Mouse (Mus musculus): ENCODE measurements at regions not wholly inside any gene's neighbourhood (a gene's known extent, or its start where the extent isn't known, plus 50 kb on each side); places are given as distances from the start of the nearest gene placed in this dataset.

DNA sequence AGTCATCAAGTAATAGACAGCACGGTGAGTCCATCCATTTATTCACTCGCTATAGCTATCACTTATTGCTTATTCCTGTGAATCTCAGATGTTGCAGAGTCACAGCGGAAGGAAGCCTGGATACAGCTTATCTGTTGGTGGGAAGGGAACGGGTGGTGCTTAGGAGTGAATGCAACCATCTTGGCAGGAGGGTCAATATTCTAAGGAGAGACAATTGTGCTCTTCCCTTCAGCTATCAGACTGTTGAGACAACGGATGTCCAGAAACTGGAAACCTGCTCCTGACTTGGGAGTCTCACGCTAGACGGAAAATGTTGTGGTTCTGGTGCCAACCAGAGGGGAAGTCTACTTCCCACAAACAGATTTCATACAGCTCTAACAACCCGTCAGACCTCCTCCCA is 103.7 kb upstream of the Kit start:
- DNase-seq (ENCODE audit: low read depth): no peak

DNA sequence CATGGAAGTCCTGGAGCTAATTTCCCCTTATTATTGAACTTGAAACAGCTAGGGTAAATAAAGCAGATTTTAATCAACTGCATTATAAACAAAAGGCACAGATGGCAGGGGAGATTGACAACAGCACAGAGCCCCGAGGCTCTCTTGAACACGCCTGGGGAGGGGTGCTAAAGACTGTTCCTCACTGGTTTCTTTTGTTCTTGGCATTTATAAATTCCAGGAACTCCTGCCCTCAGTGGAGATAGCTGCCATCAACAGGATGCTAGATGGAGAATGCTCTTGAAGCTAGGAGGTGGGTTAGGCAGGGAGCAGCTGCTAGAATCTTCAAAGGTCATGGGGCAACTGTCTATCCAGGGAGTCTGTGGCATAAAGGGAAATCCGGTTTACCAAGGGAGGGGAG is 102.2 kb upstream of the Kit start:
- DNase-seq (ENCODE audit: low read depth): no peak

DNA sequence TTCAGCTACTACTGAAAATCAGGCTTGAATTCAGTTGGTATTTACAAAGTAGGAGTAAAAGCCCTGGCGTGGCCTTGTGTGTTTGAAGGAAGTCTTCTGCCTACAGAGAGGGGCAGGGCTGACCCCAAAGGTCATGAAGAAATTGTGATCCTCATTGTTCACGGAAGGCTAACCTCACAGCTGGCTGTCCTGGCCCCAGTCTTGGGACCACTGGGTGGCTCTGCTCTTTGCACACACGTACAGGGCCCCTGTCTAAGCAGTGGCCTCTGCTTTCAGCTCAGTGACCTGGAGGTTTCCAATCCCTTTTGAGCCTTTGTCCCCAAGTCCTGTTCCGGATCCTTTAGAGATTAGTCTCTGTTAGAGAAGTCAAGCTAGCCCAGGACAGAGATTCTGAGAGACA is 99.3 kb upstream of the Kit start:
- no peak for DNase-seq (ENCODE audit: low read depth)

DNA sequence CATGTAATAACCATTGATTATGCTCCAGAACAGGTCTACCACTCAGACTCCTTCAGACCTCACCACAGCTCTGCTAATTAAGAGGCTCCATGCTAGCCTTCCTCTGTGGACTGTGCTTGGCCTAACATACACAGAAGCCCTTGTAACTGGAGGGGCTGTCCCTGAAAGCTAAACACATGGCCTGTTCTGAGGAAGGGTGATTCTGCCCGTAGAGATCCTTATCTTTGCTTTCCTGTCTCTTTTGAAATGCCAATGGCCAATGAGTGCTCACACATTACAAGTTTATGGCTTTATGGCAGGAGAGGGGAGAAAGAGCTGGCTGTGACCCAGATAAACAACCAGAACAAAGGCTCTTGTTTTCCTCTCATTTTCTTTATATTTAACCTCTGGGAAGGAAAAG is 96.2 kb upstream of the Kit start:
- no peak for DNase-seq (ENCODE audit: low read depth)

DNA sequence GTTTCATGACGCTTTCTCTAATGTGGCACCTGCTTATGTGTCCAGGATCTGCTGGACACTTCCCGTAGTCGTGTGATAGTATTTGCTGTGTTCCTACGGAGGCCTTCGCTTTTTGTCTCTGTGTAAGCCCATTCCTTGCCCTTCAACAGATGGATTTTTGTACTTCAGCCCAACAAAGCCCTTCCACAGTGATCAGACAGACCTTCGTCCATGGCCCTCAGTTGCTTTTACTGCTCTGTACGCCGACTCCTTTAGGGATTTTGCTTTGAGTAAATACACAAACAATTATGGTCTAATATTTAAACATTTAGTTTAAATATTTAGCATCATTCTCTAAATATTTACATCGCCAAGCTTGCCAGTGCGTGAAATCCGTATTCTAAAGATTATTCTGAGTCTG is 95.6 kb upstream of the Kit start:
- no peak for DNase-seq (ENCODE audit: low read depth)

DNA sequence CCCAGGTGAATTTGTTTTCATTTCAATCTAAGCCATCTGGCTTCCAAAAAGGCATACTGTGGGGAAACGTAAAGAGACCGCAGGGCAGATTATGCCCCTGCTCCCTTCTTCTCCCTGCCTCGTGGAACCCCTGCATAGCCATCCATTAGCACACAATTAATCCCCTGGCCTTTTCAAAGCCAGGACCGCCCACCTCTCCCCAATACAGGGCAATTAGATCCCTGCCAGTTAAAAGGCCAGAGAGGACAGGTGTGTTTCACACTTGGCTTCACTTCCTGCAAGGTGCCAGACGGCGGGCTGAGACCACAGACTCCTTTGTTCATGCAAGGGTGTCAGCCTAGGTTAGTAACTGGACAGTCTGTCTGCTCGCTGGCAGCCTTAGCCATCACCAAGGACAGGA is 93.1 kb upstream of the Kit start:
- DNase-seq (ENCODE audit: low read depth): no peak

DNA sequence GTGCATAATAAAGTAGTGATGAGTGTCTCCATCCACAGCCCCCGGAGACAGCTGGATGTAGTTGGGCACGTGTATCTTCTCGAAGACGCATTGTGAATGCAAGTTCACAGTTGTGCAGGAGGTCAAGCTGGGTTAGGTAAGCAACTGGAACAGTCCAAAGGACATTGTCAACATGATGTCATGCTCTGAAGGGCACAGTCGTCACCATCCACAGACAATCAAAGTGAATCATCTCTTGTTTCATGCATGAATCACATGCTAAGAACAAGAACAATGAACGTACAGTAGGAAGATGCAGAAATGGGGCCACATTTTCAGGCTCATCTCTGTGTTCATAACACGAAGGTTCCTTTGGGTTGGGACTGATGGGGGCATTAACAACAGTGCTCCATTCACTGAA is 90.4 kb upstream of the Kit start:
- no peak for DNase-seq (ENCODE audit: low read depth)

DNA sequence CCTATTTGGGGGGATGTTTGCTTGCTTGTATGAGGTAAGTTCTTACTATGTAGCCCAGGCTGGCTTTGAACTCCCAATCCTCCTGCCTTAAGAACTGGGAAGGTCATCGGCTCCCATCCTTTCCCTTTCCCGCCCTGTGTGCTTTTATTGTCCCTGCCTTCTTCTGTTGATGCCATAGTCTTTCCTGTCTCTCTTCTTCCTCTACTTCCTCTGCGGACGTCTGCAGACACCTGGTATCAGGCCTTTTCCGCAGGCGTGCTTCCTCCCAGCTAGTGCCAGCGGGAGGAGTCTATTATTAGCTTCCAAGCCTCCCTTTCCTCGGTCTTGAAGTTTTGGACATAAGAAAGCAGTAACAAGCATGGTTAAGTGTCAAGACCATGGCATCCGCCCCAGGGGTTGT is 83.9 kb upstream of the Kit start:
- DNase-seq (ENCODE audit: low read depth): no peak

DNA sequence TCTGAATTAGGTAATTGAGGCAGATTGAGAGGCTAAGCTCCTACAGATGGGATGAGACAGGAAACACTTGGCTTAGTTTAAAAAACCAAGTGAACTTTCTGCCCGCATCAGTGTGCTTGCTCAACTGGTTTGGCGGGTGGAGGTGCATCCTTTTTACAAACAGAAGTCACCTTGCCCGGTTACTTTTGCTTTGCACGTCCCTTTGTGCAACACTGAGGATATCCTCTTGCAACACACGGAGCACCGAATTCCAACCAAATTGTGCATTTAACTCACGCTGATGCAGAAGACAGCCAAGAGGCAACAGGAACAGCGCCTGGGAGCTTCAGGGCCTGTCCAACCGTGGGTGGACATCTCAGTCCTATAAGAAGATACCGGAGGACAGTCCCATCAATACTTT is 80.6 kb upstream of the Kit start:
- no peak for DNase-seq (ENCODE audit: low read depth)

DNA sequence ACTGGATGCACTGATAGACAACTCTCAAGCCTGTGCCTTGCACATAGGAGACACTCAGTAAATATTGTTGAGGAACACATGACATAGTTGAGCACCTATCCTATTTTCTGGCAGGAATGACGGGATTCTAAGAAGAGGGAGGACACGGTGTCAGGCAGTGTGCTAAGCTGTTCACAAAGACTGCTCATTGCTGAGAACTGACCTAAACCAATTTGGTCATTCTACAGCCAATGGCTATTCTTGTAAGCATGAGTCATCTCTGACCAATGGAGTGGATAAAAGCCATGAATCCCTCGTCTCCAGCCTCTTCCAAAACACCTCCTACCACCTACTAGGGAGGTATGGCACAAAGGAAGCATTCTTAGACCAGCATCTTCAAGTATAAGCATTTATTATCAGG is 75.7 kb upstream of the Kit start:
- DNase-seq (ENCODE audit: low read depth): no peak

DNA sequence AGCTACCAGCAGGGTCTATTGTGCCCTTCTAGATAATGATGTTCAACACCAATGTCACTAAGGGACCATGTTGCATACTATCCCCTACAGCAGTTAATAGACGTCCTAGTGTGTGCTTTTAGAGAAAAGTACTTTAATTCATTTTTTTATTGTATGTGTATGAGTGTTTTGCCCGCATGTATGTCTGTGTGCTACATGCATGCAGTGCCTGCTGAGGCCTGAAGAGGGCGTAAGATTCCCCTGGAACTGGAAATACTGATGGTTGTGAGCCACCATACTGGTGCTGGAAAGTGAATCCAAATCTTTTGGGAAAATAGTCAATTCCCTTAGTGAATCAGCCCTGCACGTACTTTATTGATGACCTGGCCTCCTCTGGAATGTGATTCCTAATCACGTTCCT is 75.0 kb upstream of the Kit start:
- no peak for DNase-seq (ENCODE audit: low read depth)

DNA sequence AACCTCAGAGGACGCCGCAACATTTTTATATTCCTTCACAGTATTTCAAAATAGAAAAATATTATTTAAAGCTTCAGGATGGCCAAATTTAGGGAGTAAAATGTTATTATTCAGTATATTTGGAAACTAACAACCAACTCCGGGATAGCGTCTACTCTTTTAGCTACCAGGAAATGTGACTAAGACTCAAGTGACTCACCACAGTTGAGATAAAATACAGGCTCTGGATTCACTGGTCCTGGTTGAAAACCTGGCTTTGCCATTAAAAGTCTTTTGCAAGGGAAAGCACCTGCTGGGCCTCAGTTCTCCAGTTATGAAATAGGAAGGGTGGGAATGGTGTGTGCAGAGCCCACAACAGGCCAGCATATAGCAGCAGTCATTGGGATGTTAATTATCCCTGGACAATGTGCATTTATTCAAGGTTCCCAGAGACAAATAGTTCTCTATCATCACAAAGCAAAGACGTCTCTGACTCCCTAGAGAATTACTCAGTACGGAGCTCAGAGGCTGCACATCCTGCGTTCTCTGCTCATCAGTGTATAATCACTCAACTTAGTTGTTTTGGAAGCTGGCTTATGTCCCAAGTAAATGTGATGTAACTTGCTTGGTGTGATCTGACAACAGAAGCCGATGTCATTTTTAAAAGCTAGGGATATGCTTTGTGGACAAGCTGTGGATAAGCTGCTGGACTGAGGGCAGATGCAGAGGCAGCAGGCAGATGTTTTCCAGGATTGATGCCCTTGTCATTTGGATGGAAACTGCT is 73.9 kb upstream of the Kit start:
- no peak for DNase-seq (ENCODE audit: low read depth)

DNA sequence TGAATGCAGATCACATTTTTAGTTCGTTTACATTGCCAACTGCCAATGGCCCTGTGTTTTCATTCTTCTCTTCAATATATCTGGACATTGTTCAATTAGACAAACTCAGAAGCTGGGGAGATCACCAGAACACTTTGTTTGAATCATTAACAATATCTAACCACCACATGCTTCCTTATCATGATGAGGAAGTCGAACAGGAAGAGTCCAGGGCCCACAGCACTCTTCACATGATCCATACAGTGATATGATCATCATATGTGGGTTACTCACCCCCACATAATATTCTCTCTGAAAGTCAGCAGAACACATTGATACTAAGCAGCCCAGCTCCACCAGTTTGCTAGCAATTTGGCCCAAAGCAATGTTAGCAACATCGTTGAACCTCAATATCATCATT is 71.0 kb upstream of the Kit start:
- DNase-seq (ENCODE audit: low read depth): no peak

DNA sequence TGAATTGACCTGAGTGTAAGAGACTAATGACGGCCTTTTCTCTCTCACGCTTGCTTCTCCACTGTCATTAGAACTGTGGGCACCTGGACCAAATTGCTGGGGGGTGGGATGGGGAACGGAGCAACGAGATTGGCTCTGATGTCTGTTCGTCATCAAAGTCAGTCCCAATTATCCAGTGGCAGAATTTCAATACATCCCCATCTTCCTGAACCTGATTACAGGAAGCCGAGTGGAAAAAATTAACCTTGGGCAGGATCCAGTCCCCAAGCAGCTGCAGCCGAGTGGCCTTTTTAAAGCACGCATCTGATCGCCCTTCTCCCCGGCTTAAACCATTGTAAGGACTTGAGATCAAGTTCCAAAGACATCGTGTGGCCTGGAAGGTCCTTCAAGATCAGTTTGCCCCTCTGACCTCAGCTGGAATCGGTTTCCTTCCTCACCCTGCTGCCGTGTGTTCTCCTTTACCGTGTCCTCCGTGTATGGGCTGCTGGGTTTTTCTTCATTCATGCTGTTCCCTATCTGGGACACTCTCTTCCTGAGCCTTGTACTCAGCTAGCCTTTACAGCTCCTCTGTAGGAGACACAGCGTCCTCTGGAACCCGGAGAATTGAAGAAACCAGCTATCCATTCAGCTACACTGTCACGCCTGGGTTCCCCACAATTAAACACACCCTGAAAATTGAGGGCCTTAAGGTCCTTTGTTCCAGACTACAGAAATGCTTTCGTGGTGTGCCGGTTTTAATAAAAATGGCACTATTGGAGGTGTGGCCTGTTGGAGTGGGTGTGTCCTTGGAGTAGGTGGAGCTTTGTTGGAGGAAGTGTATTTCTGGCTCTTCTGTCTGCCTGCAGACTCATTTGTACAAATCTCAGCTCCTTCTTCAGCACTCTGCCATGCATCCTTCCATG is 61.9 kb upstream of the Kit start:
- no peak for DNase-seq (ENCODE audit: low read depth)

DNA sequence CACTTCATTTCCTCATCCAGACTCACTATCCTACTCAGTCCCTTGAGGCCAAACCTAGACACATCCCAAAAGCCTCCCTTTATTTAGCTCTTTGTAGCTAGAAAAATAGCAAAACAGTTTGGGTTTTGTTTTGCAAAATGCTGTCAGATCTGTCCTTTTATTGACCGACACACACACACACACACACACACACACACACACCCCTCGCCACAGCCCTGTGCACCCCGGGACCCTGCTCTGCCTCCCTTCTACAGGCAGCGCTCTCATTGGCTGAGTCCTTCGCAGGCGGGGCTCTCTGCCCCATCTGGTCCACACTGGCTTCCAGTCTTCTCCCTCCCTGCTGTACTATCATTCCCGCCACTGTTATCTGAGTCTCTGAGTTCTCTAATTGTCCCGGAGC is 56.5 kb upstream of the Kit start:
- no peak for DNase-seq (ENCODE audit: low read depth)

DNA sequence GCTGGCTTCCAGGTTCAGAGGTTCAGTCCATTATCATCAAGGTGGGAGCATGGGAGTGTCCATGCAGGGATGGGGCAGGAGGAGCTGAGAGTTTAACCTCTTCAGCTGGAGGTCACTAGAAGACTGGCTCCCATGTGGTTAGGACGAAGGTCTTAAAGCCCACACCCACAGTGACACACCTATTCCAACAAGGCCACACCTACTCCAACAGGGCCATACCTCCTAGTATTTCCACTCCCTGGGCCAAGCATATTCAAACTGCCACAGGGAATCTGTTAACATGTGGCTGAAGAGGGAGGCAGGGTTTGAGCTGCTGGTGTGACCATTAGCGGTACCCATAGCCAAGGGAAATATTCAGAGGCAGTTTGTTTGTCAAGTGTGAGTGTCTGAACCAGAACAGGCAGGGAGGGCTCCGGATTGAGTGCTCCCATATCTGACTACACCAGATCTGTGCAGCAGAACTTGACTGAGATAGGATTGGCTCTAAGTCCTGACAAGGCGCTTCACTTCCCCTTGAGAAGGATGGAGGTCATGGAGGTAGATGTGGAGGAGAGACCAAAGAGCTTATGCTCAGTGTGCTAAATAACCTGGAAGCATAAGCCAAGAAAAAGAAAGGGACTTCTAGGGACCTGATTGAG is 51.6 kb upstream of the Kit start:
- no peak for DNase-seq (ENCODE audit: low read depth)

Measured in induced T-regulatory cell, adult 2 months (primary cell).